Comparison of ENCODE assay signal across 25 mouse cellular contexts in the genomic region with DNA sequence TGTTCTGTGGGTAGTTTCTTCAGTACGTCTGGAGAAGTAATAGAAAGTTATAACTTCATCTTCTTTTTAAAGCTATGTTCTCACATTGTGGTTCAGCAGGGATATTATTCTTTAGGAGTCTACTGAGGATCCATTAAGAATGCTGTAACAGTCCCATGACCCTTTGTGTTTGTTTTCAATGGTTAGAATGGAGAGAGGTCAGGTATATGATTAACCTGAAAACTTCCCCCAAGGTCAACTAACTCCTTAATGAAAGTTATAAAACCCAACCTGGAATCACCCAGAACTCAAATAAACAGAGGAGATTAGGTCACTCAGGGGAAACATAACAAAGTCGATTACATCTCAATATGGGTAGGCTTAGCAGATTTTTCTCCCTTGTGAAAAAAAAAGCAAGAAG.
DNase-seq lines count a peak whose midpoint lies in the region; ATAC-seq and TF ChIP-seq lines count a peak whose summit lies in the region.
"Had no signal": no experiment of that assay in that cellular context is flagged by ENCODE, and none has a peak within 500 bp of the region (broad histone marks: within the 10 kb centered on the region; RNA-seq: fewer than 3 reads in every experiment).

No protein-coding gene starts in this region.

- no peak for TF ChIP-seq CTCF in intestine, postnatal 0 days (IDR thresholded peaks at IDR 0.05; ENCODE audit: low read depth)
- TF ChIP-seq CTCF in kidney, postnatal 0 days (IDR thresholded peaks at IDR 0.05; ENCODE audit: low read depth), result no peak
- TF ChIP-seq CTCF in Patski (IDR thresholded peaks at IDR 0.05), result no peak

- POLR2A ChIA-PET in Patski (lab: Charles Lee), result no interaction called here

- no peak for DNase-seq in intestine, embryonic 14.5 days (ENCODE audit: low spot score)
- peak; percentile 25 for DNase-seq in kidney, postnatal 0 days (ENCODE audit: low spot score)
- no peak for DNase-seq in kidney, postnatal 4 days
- peak; percentile 20 for DNase-seq in Patski (ENCODE audit: low read depth, low spot score)
- DNase-seq: adrenal gland, adult 2 months; adrenal gland, postnatal 36 days; cerebellum, adult 18-20 months; cerebellum, postnatal 10 days; heart, postnatal 10 days; right cerebral cortex, postnatal 25 days had no signal

- H3K36me3 ChIP-seq in intestine, embryonic 14.5 days (ENCODE audit: control insufficient read depth, insufficient read depth, low read length), result no peaks in the 10 kb centered on the region
- no peaks in the 10 kb centered on the region for H3K36me3 ChIP-seq in intestine, postnatal 0 days (ENCODE audit: control insufficient read depth, insufficient read depth)
- no peaks in the 10 kb centered on the region for H3K36me3 ChIP-seq in kidney, postnatal 0 days (ENCODE audit: insufficient read depth, low read length)
- no peaks in the 10 kb centered on the region for H3K36me3 ChIP-seq in intestine, embryonic 16.5 days (ENCODE audit: control insufficient read depth, insufficient read depth, low read length)
- H3K36me3 ChIP-seq: heart, embryonic 13.5 days; limb, embryonic 12.5 days; liver, embryonic 15.5 days; lung, embryonic 15.5 days; midbrain, embryonic 10.5 days; midbrain, embryonic 15.5 days; neural tube, embryonic 15.5 days; stomach, embryonic 15.5 days had no signal

- ATAC-seq in intestine, embryonic 14.5 days (replicated peaks; ENCODE audit: low FRiP score, low TSS enrichment, low read depth), result no peak
- no peak for ATAC-seq in intestine, postnatal 0 days
- ATAC-seq in kidney, postnatal 0 days (replicated peaks; ENCODE audit: low FRiP score, low read depth), result no peak; the same call in 1 of the 2 replicates
- no peak for ATAC-seq in Patski
- ATAC-seq in intestine, embryonic 16.5 days, result peak; percentile 71
- no peak for ATAC-seq in frontal cortex, adult (ENCODE audit: low TSS enrichment)
- ATAC-seq: CD4-positive, CD25-positive, alpha-beta regulatory T cell, adult 4 months; forebrain, embryonic 16.5 days; midbrain, embryonic 15.5 days had no signal

- H3K9me3 ChIP-seq in intestine, embryonic 14.5 days (ENCODE audit: control insufficient read depth, low read length), result no peaks in the 10 kb centered on the region
- H3K9me3 ChIP-seq in intestine, postnatal 0 days (ENCODE audit: control insufficient read depth), result no peaks in the 10 kb centered on the region
- H3K9me3 ChIP-seq in kidney, postnatal 0 days (replicated peaks; ENCODE audit: low read length), result no peaks in the 10 kb centered on the region
- H3K9me3 ChIP-seq in intestine, embryonic 16.5 days (ENCODE audit: control insufficient read depth, low read length), result no peaks in the 10 kb centered on the region
- H3K9me3 ChIP-seq: heart, embryonic 13.5 days; limb, embryonic 12.5 days; liver, embryonic 15.5 days; lung, embryonic 15.5 days; midbrain, embryonic 10.5 days; midbrain, embryonic 15.5 days; neural tube, embryonic 15.5 days; stomach, embryonic 15.5 days had no signal

- in situ Hi-C loops in Patski (cut with MboI; ENCODE audit: low pct_unique_long_range_greater_than_20kb), result no loop called here

- no peak overlapping the region for H3K4me2 ChIP-seq in intestine, embryonic 14.5 days (ENCODE audit: low read length)
- H3K4me2 ChIP-seq in intestine, postnatal 0 days (replicated peaks; ENCODE audit: low read depth), result no peak overlapping the region
- H3K4me2 ChIP-seq in kidney, postnatal 0 days (ENCODE audit: low read length), result no peak overlapping the region
- no peak overlapping the region for H3K4me2 ChIP-seq in intestine, embryonic 16.5 days (ENCODE audit: low read depth, low read length)
- H3K4me2 ChIP-seq: heart, embryonic 13.5 days; hindbrain, embryonic 14.5 days; limb, embryonic 12.5 days; liver, embryonic 15.5 days; lung, embryonic 15.5 days; midbrain, embryonic 15.5 days; neural tube, embryonic 15.5 days; stomach, embryonic 15.5 days had no signal

- 42% methylated on average over 2 of the region's 2 CpGs for WGBS in intestine, embryonic 14.5 days
- WGBS in intestine, postnatal 0 days, result 26% methylated on average over 2 of the region's 2 CpGs
- 19% methylated on average over 2 of the region's 2 CpGs for WGBS in kidney, postnatal 0 days
- WGBS in intestine, embryonic 16.5 days, result 43% methylated on average over 2 of the region's 2 CpGs

- no peak overlapping the region for H3K9ac ChIP-seq in intestine, embryonic 14.5 days (ENCODE audit: low read length)
- H3K9ac ChIP-seq in intestine, postnatal 0 days (ENCODE audit: low read depth, low read length), result no peak overlapping the region
- H3K9ac ChIP-seq in kidney, postnatal 0 days (ENCODE audit: low read depth, low read length), result no peak overlapping the region
- H3K9ac ChIP-seq in intestine, embryonic 16.5 days (ENCODE audit: low read depth, low read length), result no peak overlapping the region
- H3K9ac ChIP-seq: heart, embryonic 13.5 days; hindbrain, embryonic 14.5 days; limb, embryonic 12.5 days; liver, embryonic 15.5 days; lung, embryonic 15.5 days; midbrain, embryonic 15.5 days; neural tube, embryonic 15.5 days; stomach, embryonic 15.5 days had no signal

- CTCF ChIA-PET in Patski (lab: Charles Lee), result no interaction called here

- no peak overlapping the region for H3K4me3 ChIP-seq in intestine, embryonic 14.5 days (ENCODE audit: low read depth, low read length)
- no peak overlapping the region for H3K4me3 ChIP-seq in intestine, postnatal 0 days (ENCODE audit: low read depth, low read length)
- H3K4me3 ChIP-seq in kidney, postnatal 0 days (replicated peaks; ENCODE audit: low read depth, low read length), result no peak overlapping the region
- no peak overlapping the region for H3K4me3 ChIP-seq in intestine, embryonic 16.5 days (ENCODE audit: low read length)
- H3K4me3 ChIP-seq: erythroblast, embryonic 14.5 days; heart, embryonic 13.5 days; limb, embryonic 12.5 days; liver, embryonic 15.5 days; lung, embryonic 15.5 days; midbrain, embryonic 10.5 days; midbrain, embryonic 15.5 days; neural tube, embryonic 15.5 days; stomach, embryonic 15.5 days had no signal

- H3K27ac ChIP-seq in intestine, embryonic 14.5 days (ENCODE audit: low read depth), result 0 out of 2 replicates have a peak overlapping the region, but pooled peaks have one; percentile 22
- H3K27ac ChIP-seq in intestine, postnatal 0 days (ENCODE audit: low read depth, low read length), result no peak overlapping the region
- H3K27ac ChIP-seq in kidney, postnatal 0 days, result peak overlapping the region; percentile 26; the same call in 1 of the 2 replicates
- no peak overlapping the region for H3K27ac ChIP-seq in intestine, embryonic 16.5 days (ENCODE audit: low read length)
- H3K27ac ChIP-seq: heart, embryonic 13.5 days; hindbrain, embryonic 14.5 days; limb, embryonic 12.5 days; liver, embryonic 15.5 days; lung, embryonic 15.5 days; midbrain, embryonic 10.5 days; midbrain, embryonic 15.5 days; neural tube, embryonic 15.5 days; stomach, embryonic 15.5 days had no signal

- no peaks in the 10 kb centered on the region for H3K4me1 ChIP-seq in intestine, embryonic 14.5 days (replicated peaks; ENCODE audit: control insufficient read depth, insufficient read depth, low read length)
- H3K4me1 ChIP-seq in intestine, postnatal 0 days (replicated peaks; ENCODE audit: control insufficient read depth, insufficient read depth, low read length), result no peaks in the 10 kb centered on the region
- 0 out of 2 replicates have a peak, but pooled peaks cover 7% of the 10 kb centered on the region for H3K4me1 ChIP-seq in kidney, postnatal 0 days (replicated peaks; ENCODE audit: insufficient read depth, low read length)
- no peaks in the 10 kb centered on the region for H3K4me1 ChIP-seq in intestine, embryonic 16.5 days (ENCODE audit: control insufficient read depth, insufficient read depth, low read length)
- H3K4me1 ChIP-seq: heart, embryonic 13.5 days; liver, embryonic 15.5 days; lung, embryonic 15.5 days; midbrain, embryonic 10.5 days; midbrain, embryonic 15.5 days; neural tube, embryonic 15.5 days; stomach, embryonic 15.5 days had no signal

- H3K27me3 ChIP-seq in intestine, embryonic 14.5 days (replicated peaks; ENCODE audit: control insufficient read depth, insufficient read depth, low read length), result no peaks in the 10 kb centered on the region
- H3K27me3 ChIP-seq in intestine, postnatal 0 days (replicated peaks; ENCODE audit: control insufficient read depth, insufficient read depth, low read length), result no peaks in the 10 kb centered on the region
- H3K27me3 ChIP-seq in kidney, postnatal 0 days (ENCODE audit: insufficient read depth, low read length), result no peaks in the 10 kb centered on the region
- peaks cover 19% of the 10 kb centered on the region for H3K27me3 ChIP-seq in Patski
- no peaks in the 10 kb centered on the region for H3K27me3 ChIP-seq in intestine, embryonic 16.5 days (replicated peaks; ENCODE audit: control insufficient read depth, insufficient read depth, low read length)
- H3K27me3 ChIP-seq: heart, embryonic 13.5 days; liver, embryonic 15.5 days; lung, embryonic 15.5 days; midbrain, embryonic 15.5 days; neural tube, embryonic 15.5 days; stomach, embryonic 15.5 days had no signal

Comparison
In these comparisons a context has a peak if more than half of its experiments do, and no peak if none do; other contexts are left out.
1. DNase-seq: peak in kidney, postnatal 0 days (single experiment) and Patski (single experiment); none in intestine, embryonic 14.5 days (single experiment) and kidney, postnatal 4 days (0 of 2).
2. H3K27ac ChIP-seq: peak in intestine, embryonic 14.5 days (single experiment) and kidney, postnatal 0 days (single experiment); none in intestine, postnatal 0 days (single experiment) and intestine, embryonic 16.5 days (single experiment).